Mouse (Mus musculus) heart, postnatal 10 days (tissue): ENCODE measurements around the gene Trim58. TPM values are rescaled to one million over a fixed set of nuclear protein-coding genes. Genes with fewer than 3 reads are reported as not detected.

Experiments
- DNase-seq, 2 experiments: peaks; one replicate each; pipeline ENCODE4 v3.0.0; 2021
- intact Hi-C: fragments of 180-260 bp; cut with DNase I; formaldehyde crosslinking; loops from one replicate; pipeline ENCODE4 v1.15.1; 2025
- total RNA-seq, 2 experiments: library from RNA; stranded (reverse); gene quantifications; 2 replicates each; pipeline ENCODE4 v1.2.3; 2021

The Trim58 gene
- total RNA-seq, 2 experiments from 2014 or later: 0.12 TPM; not detected in 1

GRCm38 (mm10) chr11:58641638-58642358, 1.5 kb downstream of the Trim58 start:
- no peak for DNase-seq
- intact Hi-C loops: no loop called here

GRCm38 (mm10) chr11:58643350-58643749, 3.1 kb downstream of the Trim58 start:
- intact Hi-C loops: no loop called here
- peak; percentile 12 to 22 for DNase-seq

- intact Hi-C loops: no loop called here
- DNase-seq: no peak
Observed at GRCm38 (mm10) chr11:58655151-58655550, 14.9 kb downstream of the Trim58 start.

GRCm38 (mm10) chr11:58658596-58658995, 18.3 kb downstream of the Trim58 start, which contains the start of gene Olfr322:
TSS of gene Olfr322 (plus strand) at chr11:58658782.
- intact Hi-C loops: no loop called here
- no peak for DNase-seq

GRCm38 (mm10) chr11:58669252-58669651, 29.0 kb downstream of the Trim58 start:
- intact Hi-C loops: no loop called here
- no peak for DNase-seq

- intact Hi-C loops: no loop called here
- DNase-seq: no peak
Observed at GRCm38 (mm10) chr11:58671825-58672224, 31.6 kb downstream of the Trim58 start.

- intact Hi-C loops: no loop called here
- no peak for DNase-seq
Observed at GRCm38 (mm10) chr11:58680799-58681198, 40.5 kb downstream of the Trim58 start, which contains the start of gene Olfr320. TSS of gene Olfr320 (plus strand) at chr11:58681099.

GRCm38 (mm10) chr11:58698862-58699261, 58.6 kb downstream of the Trim58 start, which contains the start of gene Olfr319:
TSS of gene Olfr319 (plus strand) at chr11:58699162.
- intact Hi-C loops: no loop called here
- DNase-seq: no peak

Other genes with a start within 250 kb of the Trim58 start
- not detected for gene 1810065E05Rik, start 219.4 kb upstream of the Trim58 start, total RNA-seq
- gene Gm12253, start 207.9 kb upstream of the Trim58 start, total RNA-seq: not detected
- not detected for gene Lypd9, start 187.5 kb upstream of the Trim58 start, total RNA-seq
- not detected for gene Olfr30, start 178.2 kb upstream of the Trim58 start, total RNA-seq
- gene Olfr332, start 147.9 kb upstream of the Trim58 start, total RNA-seq: not detected
- gene Olfr331, start 137.9 kb upstream of the Trim58 start, total RNA-seq: not detected
- gene Olfr330, start 105.6 kb upstream of the Trim58 start, total RNA-seq: not detected
- gene Olfr329-ps, start 94.0 kb upstream of the Trim58 start, total RNA-seq: not detected
- gene Olfr328, start 84.8 kb upstream of the Trim58 start, total RNA-seq: under 1 TPM in 1 of 2 experiments, not detected in 1; 0.07 TPM
- gene Olfr224, start 69.9 kb upstream of the Trim58 start, total RNA-seq: not detected
- gene Olfr325, start 62.7 kb upstream of the Trim58 start, total RNA-seq: not detected
- gene Olfr324, start 45.4 kb upstream of the Trim58 start, total RNA-seq: not detected
- gene 2210407C18Rik, start 24.4 kb upstream of the Trim58 start, total RNA-seq: under 1 TPM; 0.52 to 0.79 TPM
- gene Olfr323, start 10.0 kb upstream of the Trim58 start, total RNA-seq: not detected
- not detected for gene Olfr322, start 18.3 kb downstream of the Trim58 start, total RNA-seq
- gene Olfr320, start 40.6 kb downstream of the Trim58 start, total RNA-seq: not detected
- gene Olfr319, start 58.7 kb downstream of the Trim58 start, total RNA-seq: not detected
- not detected for gene Olfr318, start 83.5 kb downstream of the Trim58 start, total RNA-seq
- gene Olfr317, start 98.7 kb downstream of the Trim58 start, total RNA-seq: not detected
- not detected for gene Olfr316, start 112.3 kb downstream of the Trim58 start, total RNA-seq
- gene Olfr315, start 132.7 kb downstream of the Trim58 start, total RNA-seq: not detected
- not detected for gene Olfr314, start 142.5 kb downstream of the Trim58 start, total RNA-seq
- gene Fam183b, start 161.5 kb downstream of the Trim58 start, total RNA-seq: under 1 TPM in 1 of 2 experiments, not detected in 1; 0.67 TPM
- gene Olfr313, start 174.5 kb downstream of the Trim58 start, total RNA-seq: not detected
- gene Olfr312, start 188.8 kb downstream of the Trim58 start, total RNA-seq: not detected
- gene Olfr311, start 198.8 kb downstream of the Trim58 start, total RNA-seq: not detected
- 1 to 10 TPM; 2.3 to 3.5 TPM for gene Gm12258, start 206.7 kb downstream of the Trim58 start, total RNA-seq
- 1 to 10 TPM; 3.5 to 3.9 TPM for gene 2810021J22Rik, start 226.8 kb downstream of the Trim58 start, total RNA-seq